Mouse (Mus musculus) ES-E14 (cell line): ENCODE data around the gene Wfdc15a. TPM values are rescaled to one million over a fixed set of nuclear protein-coding genes. Genes with fewer than 3 reads are reported as not detected.

Experiments
- DNase-seq: peaks from one replicate; pipeline ENCODE4 v3.0.0-alpha.2; 2013; ENCODE audit warnings: low read depth, low spot score
- H3K27ac ChIP-seq: 2 replicates; pipeline ENCODE4 v1.5.1; 2012; ENCODE audit warnings: low read depth, mild to moderate bottlenecking, low read length, moderate library complexity, mixed read lengths; ENCODE audit not compliant: poor library complexity, insufficient read depth, severe bottlenecking
- H3K36me3 ChIP-seq: 2 replicates; pipeline ENCODE4 v1.6.1; 2012; ENCODE audit warnings: mild to moderate bottlenecking, low read length, moderate library complexity, mixed read lengths; ENCODE audit not compliant: control insufficient read depth, poor library complexity, insufficient read depth, severe bottlenecking
- H3K4me1 ChIP-seq, 2 experiments: fragments of 150-350 bp in 1 of 2; sonication (generic) in 1 of 2; 2 replicates each; pipeline ENCODE4 v1.6.1; 2012; ENCODE audit warnings: low read length in 2 of 2, mild to moderate bottlenecking in 1 of 2, mixed read lengths in 1 of 2; ENCODE audit not compliant: control insufficient read depth in 2 of 2, insufficient read depth in 2 of 2, poor library complexity in 1 of 2
- H3K4me3 ChIP-seq, 2 experiments: fragments of 150-350 bp in 1 of 2; sonication (generic) in 1 of 2; 2 replicates each; pipeline ENCODE4 v1.5.1; 2012; ENCODE audit warnings: low read length in 2 of 2, low read depth in 1 of 2, mild to moderate bottlenecking in 1 of 2, mixed read lengths in 1 of 2; ENCODE audit not compliant: insufficient read depth in 1 of 2, poor library complexity in 1 of 2, severe bottlenecking in 1 of 2
- H3K9ac ChIP-seq: 2 replicates; pipeline ENCODE4 v1.6.1; 2012; ENCODE audit warnings: low read depth, mild to moderate bottlenecking, low read length, mixed read lengths; ENCODE audit not compliant: poor library complexity, insufficient read depth, severe bottlenecking
- H3K9me3 ChIP-seq: fragments of 150-350 bp; sonication (generic); 2 replicates; pipeline ENCODE4 v1.6.1; 2012; ENCODE audit warnings: low read depth, mild to moderate bottlenecking, low read length; ENCODE audit not compliant: control insufficient read depth, insufficient read depth
- CHD2 ChIP-seq: IDR thresholded peaks from 2 replicates; pipeline ENCODE4 v1.6.1; 2014; ENCODE audit warnings: mild to moderate bottlenecking, low read depth, low read length, inconsistent platforms
- HCFC1 ChIP-seq: IDR thresholded peaks from 2 replicates; pipeline ENCODE4 v1.6.1; 2012; ENCODE audit warnings: low read length, inconsistent platforms, borderline replicate concordance; ENCODE audit not compliant: insufficient read depth
- MAFK ChIP-seq: IDR thresholded peaks from 2 replicates; pipeline ENCODE4 v1.6.1; 2014; ENCODE audit warnings: mild to moderate bottlenecking, low read depth, low read length, inconsistent platforms; ENCODE audit not compliant: insufficient read depth
- ZC3H11A ChIP-seq: IDR thresholded peaks from 2 replicates; pipeline ENCODE4 v1.6.1; 2012; ENCODE audit warnings: low read depth, mild to moderate bottlenecking, inconsistent platforms, low read length, borderline replicate concordance
- ZNF384 ChIP-seq: IDR thresholded peaks from 2 replicates; pipeline ENCODE4 v1.6.1; 2012; ENCODE audit warnings: low read depth, low read length, inconsistent platforms
- in situ Hi-C, 2 experiments: fragments of 600-800 bp; cut with MboI; formaldehyde crosslinking; loops; one replicate each; pipeline ENCODE4 v1.15.1; 2025; ENCODE audit warnings: low sequenced_read_pairs in 2 of 2, inconsistent platforms in 1 of 2; ENCODE audit not compliant: unreplicated experiment in 2 of 2
- total RNA-seq: library from RNA; depleted of rRNA; stranded (reverse); fragments of 300-350 nt; gene quantifications from 2 replicates; pipeline ENCODE4 v1.2.3, GENCODE M21; 2012

Gene Wfdc15a
- total RNA-seq, 1 experiment = 11.9 TPM

GRCm38 (mm10) chr2:164180770-164181169, 19.2 kb downstream of the Wfdc15a start:
- DNase-seq = no peak
- no peaks in the 10 kb centered on the region for H3K9me3 ChIP-seq
- no peak overlapping the region for H3K4me3 ChIP-seq
- H3K27ac ChIP-seq = no peak overlapping the region
- no peaks in the 10 kb centered on the region for H3K36me3 ChIP-seq
- no peak overlapping the region for H3K9ac ChIP-seq
- in situ Hi-C loops = no loop called here
- TF ChIP-seq HCFC1 = no peak
- no peak for TF ChIP-seq MAFK
- no peak for TF ChIP-seq ZC3H11A
- H3K4me1 ChIP-seq = peaks cover 0 to 5% of the 10 kb centered on the region in 2 experiments; a peak in 1 of 4 replicates

GRCm38 (mm10) chr2:164180124-164180523, 19.8 kb downstream of the Wfdc15a start:
- in situ Hi-C loops = no loop called here

GRCm38 (mm10) chr2:164177831-164178230, 22.1 kb downstream of the Wfdc15a start:
- TF ChIP-seq HCFC1 = no peak
- TF ChIP-seq ZC3H11A = no peak
- no peak for TF ChIP-seq CHD2
- no peak for TF ChIP-seq ZNF384
- no peak for TF ChIP-seq MAFK
- in situ Hi-C loops = no loop called here
- no peak overlapping the region for H3K27ac ChIP-seq
- H3K4me1 ChIP-seq = no peaks in the 10 kb centered on the region
- H3K36me3 ChIP-seq = no peaks in the 10 kb centered on the region
- no peak for DNase-seq
- no peak overlapping the region for H3K9ac ChIP-seq
- no peak overlapping the region for H3K4me3 ChIP-seq
- no peaks in the 10 kb centered on the region for H3K9me3 ChIP-seq

More at GRCm38 (mm10) chr2:164180124-164180523, 19.8 kb downstream of the Wfdc15a start:
- H3K36me3 ChIP-seq = no peaks in the 10 kb centered on the region
- no peaks in the 10 kb centered on the region for H3K9me3 ChIP-seq
- no peak overlapping the region for H3K27ac ChIP-seq
- DNase-seq = peak; percentile 19
- no peak for TF ChIP-seq ZNF384
- no peak for TF ChIP-seq ZC3H11A
- no peak for TF ChIP-seq CHD2
- no peak for TF ChIP-seq HCFC1
- TF ChIP-seq MAFK = no peak
- peaks cover 0 to 5% of the 10 kb centered on the region in 2 experiments; a peak in 1 of 4 replicates for H3K4me1 ChIP-seq
- H3K9ac ChIP-seq = no peak overlapping the region
- H3K4me3 ChIP-seq = no peak overlapping the region

- TF ChIP-seq ZNF384 = no peak
- no peak for TF ChIP-seq ZC3H11A
- no peak for TF ChIP-seq MAFK
- no peak for TF ChIP-seq HCFC1
- no peak for TF ChIP-seq CHD2
- Histone ChIP-seq H3K9ac (no peak overlapping the region), H3K9me3 (no peaks in the 10 kb centered on the region), H3K36me3 (no peaks in the 10 kb centered on the region), H3K4me3 (no peak overlapping the region), H3K27ac (no peak overlapping the region), H3K4me1 (no peaks in the 10 kb centered on the region)
- no peak for DNase-seq
- in situ Hi-C loops = no loop called here
Measured at GRCm38 (mm10) chr2:164175850-164176249, 24.1 kb downstream of the Wfdc15a start.

- Histone ChIP-seq H3K27ac (no peak overlapping the region), H3K9me3 (no peaks in the 10 kb centered on the region), H3K4me1 (no peaks in the 10 kb centered on the region), H3K36me3 (no peaks in the 10 kb centered on the region), H3K9ac (no peak overlapping the region), H3K4me3 (no peak overlapping the region)
- no peak for TF ChIP-seq ZC3H11A
- TF ChIP-seq ZNF384 = no peak
- no peak for TF ChIP-seq CHD2
- no peak for TF ChIP-seq HCFC1
- TF ChIP-seq MAFK = no peak
- DNase-seq = no peak
- in situ Hi-C loops = no loop called here
Measured at GRCm38 (mm10) chr2:164174649-164175395, 25.1 kb downstream of the Wfdc15a start.
